Mouse (Mus musculus) brain, embryonic 14.5 days (tissue): ENCODE results near the gene Nlrc5.

Experiments
- CTCF ChIP-seq: fragments of 200-500 bp; IDR thresholded peaks from 2 replicates; pipeline ENCODE4 v1.5.1; 2012; ENCODE audit warnings: inconsistent platforms, mild to moderate bottlenecking, moderate library complexity, borderline replicate concordance; ENCODE audit not compliant: insufficient read depth, insufficient read length; ENCODE audit errors: extremely low read depth
- POLR2A ChIP-seq: fragments of 200-500 bp; IDR thresholded peaks from 2 replicates; pipeline ENCODE4 v1.6.1; 2012; ENCODE audit warnings: mild to moderate bottlenecking, inconsistent platforms, borderline replicate concordance; ENCODE audit not compliant: poor library complexity, insufficient read depth, insufficient read length, severe bottlenecking; ENCODE audit errors: extremely low read depth

- TF ChIP-seq CTCF (no peak), POLR2A (peak; percentile 91)
Measured at GRCm38 (mm10) chr8:94386214-94387026, 47.7 kb upstream of the Nlrc5 start, which contains the start of gene Herpud1.
